Mouse (Mus musculus): Measurements from ENCODE around the gene Srp54a. TPM values are rescaled to one million over a fixed set of nuclear protein-coding genes. Genes with fewer than 3 reads are reported as not detected.
"Not testable (repeated sequence)": the region's sequence is repeated elsewhere in the genome, so short reads cannot be mapped to it uniquely, and the experiment has no call there.

Srp54a gene
- total RNA-seq, 2 experiments from 2014 or later: 108 to 111 TPM

DNA sequence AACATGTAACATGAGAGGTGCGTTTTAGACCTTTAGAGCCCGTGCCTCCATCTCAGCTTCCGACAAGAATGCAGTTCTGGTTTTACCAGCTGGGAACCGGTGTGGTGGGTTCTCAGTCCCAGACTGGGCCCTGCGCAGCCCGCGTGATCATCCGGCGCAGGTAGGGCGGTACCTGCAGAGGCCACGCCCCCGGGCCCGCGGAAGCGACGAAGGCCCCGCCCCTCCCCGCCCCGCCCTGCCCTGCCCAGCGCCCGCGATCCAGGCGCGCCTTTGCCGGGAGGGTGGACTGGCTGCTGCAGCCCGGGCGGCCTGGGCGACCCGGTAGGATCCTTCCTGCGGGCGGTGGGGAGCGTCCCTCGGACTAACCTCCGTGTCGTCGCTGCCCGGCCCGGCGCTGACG, 44.2 kb downstream of the Srp54a start, which contains the start of gene Fam177a:
TSS of gene Fam177a (plus strand) at position 228 of the 400 bp plus-strand sequence.
- DNase-seq; intact Hi-C loops (cut with DNase I): not testable (repeated sequence)

- intact Hi-C loops (cut with DNase I); DNase-seq: not testable (repeated sequence)
Observed at GRCm38 (mm10) chr12:55124731-55125130, 44.7 kb downstream of the Srp54a start.

DNA sequence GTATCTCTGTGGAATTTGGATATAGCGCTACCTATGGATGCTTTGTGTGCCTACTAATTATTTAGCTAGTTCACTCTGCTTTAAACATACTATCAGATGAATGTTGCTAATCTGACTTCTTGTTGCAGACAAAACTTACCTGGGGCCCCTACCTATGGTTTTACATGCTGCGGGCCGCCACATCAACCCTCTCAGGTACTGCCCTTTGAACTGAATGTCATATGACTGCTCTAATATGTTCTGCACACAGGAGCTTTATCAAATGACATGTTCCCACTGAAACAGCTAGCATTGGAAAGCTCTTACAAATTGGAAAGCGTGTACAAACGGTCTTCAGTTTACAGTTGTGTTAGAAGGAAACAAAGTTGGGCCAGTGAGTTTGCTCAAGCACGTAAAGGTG, 55.5 kb downstream of the Srp54a start:
- intact Hi-C loops (cut with DNase I): not testable (repeated sequence)

GRCm38 (mm10) chr12:55137859-55138258, 57.8 kb downstream of the Srp54a start:
- DNase-seq; intact Hi-C loops (cut with DNase I): not testable (repeated sequence)

More for the DNA sequence above, 55.5 kb downstream of the Srp54a start:
- not testable (repeated sequence) for DNase-seq

DNA sequence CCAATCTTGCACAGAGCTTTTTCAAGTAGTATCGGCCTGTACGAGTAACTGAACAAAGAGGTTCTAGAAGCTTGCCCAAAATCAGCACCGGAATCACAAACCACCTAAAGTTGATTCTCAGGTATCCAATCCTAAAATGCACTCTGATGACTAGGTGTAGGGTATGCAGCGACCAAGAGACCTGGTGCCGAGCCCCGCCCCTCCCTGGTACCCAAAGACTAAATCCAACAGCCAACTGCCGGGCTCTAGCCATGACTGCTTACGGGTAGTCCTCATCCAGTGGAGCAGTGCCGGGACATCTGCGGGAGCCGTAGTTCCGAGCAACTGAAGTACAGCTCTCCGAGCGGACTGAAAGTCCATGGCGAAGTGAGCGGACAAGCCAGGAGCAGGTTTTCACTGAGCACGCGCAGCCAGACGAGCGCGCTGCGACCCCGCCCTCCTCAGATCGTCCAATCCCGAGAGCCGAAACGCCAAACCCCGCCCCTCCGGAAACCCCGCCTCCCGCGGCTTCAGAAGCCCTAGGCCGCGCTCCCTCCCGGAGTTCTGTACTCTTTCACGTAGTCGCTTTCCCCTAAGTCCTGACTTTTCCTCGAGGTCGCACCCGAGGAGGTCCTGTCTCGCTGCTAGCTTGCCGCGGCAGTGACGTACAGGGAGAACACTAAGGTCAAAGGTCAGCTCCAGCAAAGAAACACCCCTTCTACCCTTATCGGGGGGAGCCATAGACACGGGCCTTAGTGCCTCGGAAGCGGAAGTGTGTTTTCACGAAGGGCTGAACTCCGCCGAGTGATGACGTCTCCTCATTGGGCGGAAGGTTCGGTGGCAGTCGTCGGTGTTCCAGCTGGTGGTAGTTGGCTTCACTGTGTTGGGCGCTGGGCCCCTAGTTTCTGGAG, 74.7 kb downstream of the Srp54a start, which contains the start of gene Srp54b:
TSS of gene Srp54b (plus strand) at position 546 of the 890 bp plus-strand sequence.
- DNase-seq; intact Hi-C loops (cut with DNase I): not testable (repeated sequence)

- DNase-seq; intact Hi-C loops (cut with DNase I): not testable (repeated sequence)
Observed at GRCm38 (mm10) chr12:55155449-55155783, 75.4 kb downstream of the Srp54a start.

Other genes starting within 250 kb of the Srp54a start
- gene Cfl2, start 217.4 kb upstream of the Srp54a start, total RNA-seq (2021): 100 to 1,000 TPM; 229 to 245 TPM
- not detected for gene Gm20403, start 93.7 kb upstream of the Srp54a start, total RNA-seq (2021)
- gene Baz1a, start 65.9 kb upstream of the Srp54a start, total RNA-seq (2021): 1 to 10 TPM; 3.9 to 4.0 TPM
- 10 to 100 TPM; 12.6 to 13.8 TPM for gene 2700097O09Rik, start 152 bp upstream of the Srp54a start, total RNA-seq (2021)
- 10 to 100 TPM; 32.6 to 47.0 TPM for gene Fam177a, start 44.2 kb downstream of the Srp54a start, total RNA-seq (2021)
- gene Srp54b, start 74.8 kb downstream of the Srp54a start, total RNA-seq (2021): 10 to 100 TPM; 52.7 to 56.2 TPM
- 10 to 100 TPM in 1 of 2 experiments, 1 to 10 TPM in 1; 1.8 to 13.0 TPM for gene 1700047I17Rik2, start 119.3 kb downstream of the Srp54a start, total RNA-seq (2021)
- gene Srp54c, start 149.9 kb downstream of the Srp54a start, total RNA-seq (2021): 10 to 100 TPM; 34.4 to 41.0 TPM
- 10 to 100 TPM in 1 of 2 experiments, 1 to 10 TPM in 1; 9.5 to 12.7 TPM for gene 1110008L16Rik, start 219.3 kb downstream of the Srp54a start, total RNA-seq (2021)
- gene Ppp2r3c, start 222.7 kb downstream of the Srp54a start, total RNA-seq (2021): 10 to 100 TPM; 15.5 to 20.5 TPM